Mouse (Mus musculus): ENCODE measurements around the gene Soga1. TPM values are rescaled to one million over a fixed set of nuclear protein-coding genes. Genes with fewer than 3 reads are reported as not detected.

Gene Soga1
- polyA plus RNA-seq, 1 experiment from 2014 or later = 4.4 TPM

- WGBS = 82% methylated on average over 5 of the region's 5 CpGs
- no peaks in the 10 kb centered on the region for H3K4me1 ChIP-seq (ENCODE audit: control insufficient read depth, insufficient read depth, low read depth, low read length)
- H3K27me3 ChIP-seq (replicated peaks; ENCODE audit: control insufficient read depth, insufficient read depth, low read length) = no peaks in the 10 kb centered on the region
- no peak overlapping the region for H3K27ac ChIP-seq (ENCODE audit: low read depth, low read length)
- no peaks in the 10 kb centered on the region for H3K9me3 ChIP-seq (ENCODE audit: control insufficient read depth, low read length)
- no peak overlapping the region for H3K4me3 ChIP-seq (ENCODE audit: low read length)
- no peaks in the 10 kb centered on the region for H3K36me3 ChIP-seq (ENCODE audit: control insufficient read depth, insufficient read depth, low read length)
- H3K9ac ChIP-seq (ENCODE audit: low read depth, low read length) = no peak overlapping the region
- no peak overlapping the region for H3K4me2 ChIP-seq (ENCODE audit: low read length)
- ATAC-seq = no peak
These were observed 80.8 kb downstream of the Soga1 start for GRCm38 (mm10) chr2:156998263-156998662.

- ATAC-seq = no peak
These were observed 82.5 kb downstream of the Soga1 start for GRCm38 (mm10) chr2:156996576-156996975.

GRCm38 (mm10) chr2:156991470-156992319 lies 87.4 kb downstream of the Soga1 start, which contains the start of gene Ndrg3:
TSS of gene Ndrg3 (minus strand) at chr2:156992056.
- WGBS = under 1% methylated on average over 43 of the region's 66 CpGs
- peak within 1 kb of the TSS; percentile 74 for H3K9ac ChIP-seq (ENCODE audit: low read depth, low read length)
- no peaks in the 10 kb centered on the region for H3K36me3 ChIP-seq (ENCODE audit: control insufficient read depth, insufficient read depth, low read length)
- ATAC-seq = peak; percentile 96
- H3K4me1 ChIP-seq (ENCODE audit: control insufficient read depth, insufficient read depth, low read depth, low read length) = peaks cover 11% of the 10 kb centered on the region
- peak within 1 kb of the TSS; percentile 87 for H3K4me2 ChIP-seq (ENCODE audit: low read length)
- peak within 1 kb of the TSS; percentile 64 for H3K4me3 ChIP-seq (ENCODE audit: low read length)
- H3K9me3 ChIP-seq (ENCODE audit: control insufficient read depth, low read length) = no peaks in the 10 kb centered on the region
- H3K27ac ChIP-seq (ENCODE audit: low read depth, low read length) = peak within 1 kb of the TSS; percentile 82
- no peaks in the 10 kb centered on the region for H3K27me3 ChIP-seq (replicated peaks; ENCODE audit: control insufficient read depth, insufficient read depth, low read length)

More at GRCm38 (mm10) chr2:156996576-156996975, 82.5 kb downstream of the Soga1 start:
- Histone ChIP-seq H3K4me3 (ENCODE audit: low read length) (no peak overlapping the region), H3K4me2 (ENCODE audit: low read length) (no peak overlapping the region), H3K9ac (ENCODE audit: low read depth, low read length) (no peak overlapping the region), H3K36me3 (ENCODE audit: control insufficient read depth, insufficient read depth, low read length) (no peaks in the 10 kb centered on the region), H3K4me1 (ENCODE audit: control insufficient read depth, insufficient read depth, low read depth, low read length) (no peaks in the 10 kb centered on the region), H3K9me3 (ENCODE audit: control insufficient read depth, low read length) (no peaks in the 10 kb centered on the region), H3K27ac (ENCODE audit: low read depth, low read length) (no peak overlapping the region), H3K27me3 (replicated peaks; ENCODE audit: control insufficient read depth, insufficient read depth, low read length) (no peaks in the 10 kb centered on the region)
- 68% methylated on average over 6 of the region's 6 CpGs for WGBS

GRCm38 (mm10) chr2:156990727-156991431 lies 88.2 kb downstream of the Soga1 start:
- Histone ChIP-seq H3K36me3 (ENCODE audit: control insufficient read depth, insufficient read depth, low read length) (no peaks in the 10 kb centered on the region), H3K9ac (ENCODE audit: low read depth, low read length) (peak overlapping the region; percentile 74), H3K9me3 (ENCODE audit: control insufficient read depth, low read length) (no peaks in the 10 kb centered on the region), H3K27ac (ENCODE audit: low read depth, low read length) (peak overlapping the region; percentile 82), H3K27me3 (replicated peaks; ENCODE audit: control insufficient read depth, insufficient read depth, low read length) (no peaks in the 10 kb centered on the region), H3K4me2 (ENCODE audit: low read length) (peak overlapping the region; percentile 87), H3K4me3 (ENCODE audit: low read length) (peak overlapping the region; percentile 64), H3K4me1 (ENCODE audit: control insufficient read depth, insufficient read depth, low read depth, low read length) (peaks cover 11% of the 10 kb centered on the region)
- WGBS = 5% methylated on average over 16 of the region's 16 CpGs
- ATAC-seq = no peak

GRCm38 (mm10) chr2:156987316-156987715 lies 91.7 kb downstream of the Soga1 start:
- Histone ChIP-seq H3K9ac (ENCODE audit: low read depth, low read length) (no peak overlapping the region), H3K4me1 (ENCODE audit: control insufficient read depth, insufficient read depth, low read depth, low read length) (peaks cover 13% of the 10 kb centered on the region), H3K36me3 (ENCODE audit: control insufficient read depth, insufficient read depth, low read length) (no peaks in the 10 kb centered on the region), H3K27ac (ENCODE audit: low read depth, low read length) (no peak overlapping the region), H3K4me3 (ENCODE audit: low read length) (no peak overlapping the region), H3K27me3 (replicated peaks; ENCODE audit: control insufficient read depth, insufficient read depth, low read length) (no peaks in the 10 kb centered on the region), H3K9me3 (ENCODE audit: control insufficient read depth, low read length) (no peaks in the 10 kb centered on the region), H3K4me2 (ENCODE audit: low read length) (no peak overlapping the region)
- ATAC-seq = no peak
- 53% methylated on average over 3 of the region's 3 CpGs for WGBS

GRCm38 (mm10) chr2:156982864-156983263 lies 96.2 kb downstream of the Soga1 start:
- H3K36me3 ChIP-seq (ENCODE audit: control insufficient read depth, insufficient read depth, low read length) = no peaks in the 10 kb centered on the region
- no peaks in the 10 kb centered on the region for H3K9me3 ChIP-seq (ENCODE audit: control insufficient read depth, low read length)
- 56% methylated on average over 2 of the region's 2 CpGs for WGBS
- 0 out of 2 replicates have a peak, but pooled peaks cover 2% of the 10 kb centered on the region for H3K4me1 ChIP-seq (ENCODE audit: control insufficient read depth, insufficient read depth, low read depth, low read length)
- no peaks in the 10 kb centered on the region for H3K27me3 ChIP-seq (replicated peaks; ENCODE audit: control insufficient read depth, insufficient read depth, low read length)
- H3K4me2 ChIP-seq (ENCODE audit: low read length) = no peak overlapping the region
- H3K4me3 ChIP-seq (ENCODE audit: low read length) = no peak overlapping the region
- no peak for ATAC-seq
- H3K27ac ChIP-seq (ENCODE audit: low read depth, low read length) = no peak overlapping the region
- no peak overlapping the region for H3K9ac ChIP-seq (ENCODE audit: low read depth, low read length)

GRCm38 (mm10) chr2:156981291-156981690 lies 97.8 kb downstream of the Soga1 start:
- ATAC-seq = no peak
- Histone ChIP-seq H3K4me3 (ENCODE audit: low read length) (no peak overlapping the region), H3K9ac (ENCODE audit: low read depth, low read length) (no peak overlapping the region), H3K36me3 (ENCODE audit: control insufficient read depth, insufficient read depth, low read length) (no peaks in the 10 kb centered on the region), H3K4me2 (ENCODE audit: low read length) (no peak overlapping the region), H3K4me1 (ENCODE audit: control insufficient read depth, insufficient read depth, low read depth, low read length) (0 out of 2 replicates have a peak, but pooled peaks cover 2% of the 10 kb centered on the region), H3K9me3 (ENCODE audit: control insufficient read depth, low read length) (no peaks in the 10 kb centered on the region), H3K27ac (ENCODE audit: low read depth, low read length) (no peak overlapping the region), H3K27me3 (replicated peaks; ENCODE audit: control insufficient read depth, insufficient read depth, low read length) (no peaks in the 10 kb centered on the region)
- WGBS = 86% methylated on average over 4 of the region's 4 CpGs

GRCm38 (mm10) chr2:156980059-156980458 lies 99.0 kb downstream of the Soga1 start:
- H3K9me3 ChIP-seq (ENCODE audit: control insufficient read depth, low read length) = no peaks in the 10 kb centered on the region
- H3K4me2 ChIP-seq (ENCODE audit: low read length) = no peak overlapping the region
- H3K36me3 ChIP-seq (ENCODE audit: control insufficient read depth, insufficient read depth, low read length) = no peaks in the 10 kb centered on the region
- 0 out of 2 replicates have a peak, but pooled peaks cover 2% of the 10 kb centered on the region for H3K4me1 ChIP-seq (ENCODE audit: control insufficient read depth, insufficient read depth, low read depth, low read length)
- WGBS = 78% methylated on average over 2 of the region's 2 CpGs
- ATAC-seq = no peak
- H3K9ac ChIP-seq (ENCODE audit: low read depth, low read length) = no peak overlapping the region
- no peaks in the 10 kb centered on the region for H3K27me3 ChIP-seq (replicated peaks; ENCODE audit: control insufficient read depth, insufficient read depth, low read length)
- no peak overlapping the region for H3K4me3 ChIP-seq (ENCODE audit: low read length)
- H3K27ac ChIP-seq (ENCODE audit: low read depth, low read length) = no peak overlapping the region

- peak; percentile 68; the same call in 1 of the 2 replicates for ATAC-seq
These were observed 102.3 kb downstream of the Soga1 start for GRCm38 (mm10) chr2:156976711-156977110.

More at GRCm38 (mm10) chr2:156976711-156977110, 102.3 kb downstream of the Soga1 start:
- Histone ChIP-seq H3K27ac (ENCODE audit: low read depth, low read length) (no peak overlapping the region), H3K27me3 (replicated peaks; ENCODE audit: control insufficient read depth, insufficient read depth, low read length) (no peaks in the 10 kb centered on the region), H3K36me3 (ENCODE audit: control insufficient read depth, insufficient read depth, low read length) (no peaks in the 10 kb centered on the region), H3K4me3 (ENCODE audit: low read length) (no peak overlapping the region), H3K4me2 (ENCODE audit: low read length) (no peak overlapping the region), H3K4me1 (ENCODE audit: control insufficient read depth, insufficient read depth, low read depth, low read length) (no peaks in the 10 kb centered on the region), H3K9ac (ENCODE audit: low read depth, low read length) (no peak overlapping the region), H3K9me3 (ENCODE audit: control insufficient read depth, low read length) (no peaks in the 10 kb centered on the region)

Measured in hindbrain, embryonic 16.5 days (tissue).